Mouse (Mus musculus): ENCODE measurements at regions not wholly inside any gene's neighbourhood (a gene's known extent, or its start where the extent isn't known, plus 50 kb on each side); places are given as distances from the start of the nearest gene placed in this dataset.

DNA sequence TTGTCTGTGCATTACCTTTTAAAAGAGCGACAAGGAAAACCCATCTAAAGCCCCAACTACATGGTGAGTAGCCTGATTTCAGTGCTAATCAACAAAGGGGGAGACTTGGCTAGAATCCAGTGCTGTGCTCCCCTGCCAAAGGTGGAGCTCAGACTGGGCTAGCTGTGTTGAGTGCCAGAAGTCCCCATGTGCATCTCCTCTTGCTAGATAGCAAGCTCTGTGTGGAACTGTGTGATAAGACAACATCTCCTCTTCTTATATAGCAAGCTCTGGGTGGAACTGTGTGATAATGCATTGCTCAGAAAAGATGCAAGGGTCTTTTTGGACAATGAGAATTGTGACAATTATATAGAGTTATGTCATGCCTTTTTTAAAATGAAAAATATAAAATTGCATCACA lies 741.4 kb downstream of the Adam6a start:
- peak in 1 of 2 experiments; percentile 42; a peak in 1 of 4 replicates for ATAC-seq (replicated peaks in 1 of 2; ENCODE audit: insufficient read depth in 1 of 2, low FRiP score in 2 of 2, low TSS enrichment in 1 of 2, low read depth in 1 of 2, poor library complexity in 2 of 2, severe bottlenecking in 2 of 2)

DNA sequence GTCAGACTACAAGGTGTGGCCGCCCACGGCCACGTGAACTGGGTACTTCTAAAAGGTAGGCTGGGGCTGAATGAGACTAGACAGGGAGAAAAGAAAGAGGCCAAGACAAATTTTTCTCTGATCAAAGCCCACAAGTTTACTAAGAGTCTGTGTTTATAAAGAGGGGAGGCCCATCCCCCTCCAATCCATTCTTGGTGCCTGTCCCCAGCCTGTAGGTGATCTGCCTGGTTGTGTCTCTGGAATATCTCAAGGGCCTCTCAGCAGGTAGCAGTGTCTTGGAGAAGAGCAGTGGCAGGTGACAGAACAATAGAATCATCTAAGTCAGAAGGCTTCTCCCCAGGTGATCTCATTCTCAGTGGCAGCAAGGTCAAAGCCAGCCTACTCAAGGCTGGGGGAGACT lies 743.3 kb downstream of the Adam6a start:
- ATAC-seq (replicated peaks in 1 of 2; ENCODE audit: insufficient read depth in 1 of 2, low FRiP score in 2 of 2, low TSS enrichment in 1 of 2, low read depth in 1 of 2, poor library complexity in 2 of 2, severe bottlenecking in 2 of 2), result no peak

- no peak for ATAC-seq (replicated peaks in 1 of 2; ENCODE audit: insufficient read depth in 1 of 2, low FRiP score in 2 of 2, low TSS enrichment in 1 of 2, low read depth in 1 of 2, poor library complexity in 2 of 2, severe bottlenecking in 2 of 2)
Measured at GRCm38 (mm10) chr12:114291083-114291482, 747.4 kb downstream of the Adam6a start.

- ATAC-seq (replicated peaks in 1 of 2; ENCODE audit: insufficient read depth in 1 of 2, low FRiP score in 2 of 2, low TSS enrichment in 1 of 2, low read depth in 1 of 2, poor library complexity in 2 of 2, severe bottlenecking in 2 of 2), result no peak; a peak in 1 of 4 replicates
Measured at GRCm38 (mm10) chr12:114299771-114300170, 756.1 kb downstream of the Adam6a start.

DNA sequence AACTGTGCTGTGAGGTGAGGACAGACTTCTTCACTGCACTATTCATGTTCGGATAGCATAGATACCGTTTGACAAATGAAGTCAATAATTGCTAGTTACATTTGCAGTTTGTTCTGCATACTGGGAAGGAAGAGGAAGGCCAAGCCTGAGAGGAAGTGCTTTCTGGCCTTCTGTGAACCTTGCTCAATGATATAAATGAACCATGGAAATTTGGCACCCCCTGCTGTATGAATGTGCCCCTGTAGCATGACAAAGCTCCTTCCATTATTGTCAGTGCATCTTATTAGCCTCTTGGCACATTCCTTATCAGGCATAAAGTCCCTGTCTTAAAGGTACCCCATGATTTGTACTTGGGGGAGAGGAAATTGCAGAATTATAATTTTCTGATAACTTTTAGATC lies 758.0 kb downstream of the Adam6a start:
- ATAC-seq (replicated peaks in 1 of 2; ENCODE audit: insufficient read depth in 1 of 2, low FRiP score in 2 of 2, low TSS enrichment in 1 of 2, low read depth in 1 of 2, poor library complexity in 2 of 2, severe bottlenecking in 2 of 2), result no peak

- ATAC-seq (replicated peaks in 1 of 2; ENCODE audit: insufficient read depth in 1 of 2, low FRiP score in 2 of 2, low TSS enrichment in 1 of 2, low read depth in 1 of 2, poor library complexity in 2 of 2, severe bottlenecking in 2 of 2), result no peak
Measured at GRCm38 (mm10) chr12:114332552-114332951, 788.8 kb downstream of the Adam6a start.

DNA sequence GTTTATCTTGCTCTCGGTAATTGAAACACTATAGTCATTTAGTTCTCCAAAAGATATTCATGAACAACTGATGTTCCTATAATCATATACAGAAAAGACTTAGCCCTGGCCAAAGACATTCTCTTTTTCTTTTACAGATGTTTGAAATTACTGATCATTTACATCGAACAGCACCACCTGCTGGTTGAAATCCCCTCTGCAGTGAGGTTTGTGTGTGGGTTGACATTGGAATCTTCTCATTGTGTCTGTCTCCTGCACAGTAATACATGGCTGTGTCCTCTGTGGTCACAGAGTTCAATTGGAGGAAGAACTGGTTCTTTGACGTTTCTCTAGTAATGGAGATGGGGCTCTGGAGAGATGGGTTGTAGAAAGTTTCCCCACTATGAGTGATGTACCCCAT lies 822.6 kb downstream of the Adam6a start:
- peak in 1 of 2 experiments; percentile 69; a peak in 2 of 4 replicates for ATAC-seq (replicated peaks in 1 of 2; ENCODE audit: insufficient read depth in 1 of 2, low FRiP score in 2 of 2, low TSS enrichment in 1 of 2, low read depth in 1 of 2, poor library complexity in 2 of 2, severe bottlenecking in 2 of 2)

DNA sequence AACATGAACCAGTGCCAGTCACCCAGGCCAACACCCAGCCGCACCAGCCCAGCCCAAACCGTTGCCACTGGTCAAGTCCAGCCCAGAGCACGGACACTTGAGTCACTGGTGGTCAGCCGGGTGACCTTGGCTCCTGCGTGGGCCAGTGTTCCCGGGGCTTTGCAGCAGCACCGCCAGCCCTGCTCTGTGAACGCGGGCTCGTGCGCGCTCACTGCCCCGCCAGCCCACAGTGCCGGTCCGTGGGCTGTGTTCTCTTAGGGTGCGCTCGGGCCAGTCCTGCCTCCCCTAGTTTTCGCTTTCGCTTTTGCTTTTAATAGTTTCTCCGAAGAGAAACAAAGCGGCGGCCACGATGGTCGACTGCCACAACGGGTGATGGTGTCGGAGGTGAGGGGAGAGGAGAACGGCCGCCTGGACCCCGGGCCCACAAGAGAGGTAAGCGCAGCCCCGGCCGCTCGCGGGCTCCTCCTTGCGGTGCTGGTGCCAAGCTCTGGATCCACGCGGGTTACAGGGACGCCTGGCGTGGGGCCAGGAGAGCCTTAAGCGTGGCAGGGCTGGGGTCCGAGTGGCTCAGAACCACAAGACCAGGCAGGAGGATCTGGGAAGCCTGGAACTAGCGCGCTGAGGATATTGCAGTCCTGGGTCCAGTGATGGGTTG lies 835.1 kb downstream of the Adam6a start:
- ATAC-seq (replicated peaks in 1 of 2; ENCODE audit: insufficient read depth in 1 of 2, low FRiP score in 2 of 2, low TSS enrichment in 1 of 2, low read depth in 1 of 2, poor library complexity in 2 of 2, severe bottlenecking in 2 of 2), result peak; percentile 93 to 94

DNA sequence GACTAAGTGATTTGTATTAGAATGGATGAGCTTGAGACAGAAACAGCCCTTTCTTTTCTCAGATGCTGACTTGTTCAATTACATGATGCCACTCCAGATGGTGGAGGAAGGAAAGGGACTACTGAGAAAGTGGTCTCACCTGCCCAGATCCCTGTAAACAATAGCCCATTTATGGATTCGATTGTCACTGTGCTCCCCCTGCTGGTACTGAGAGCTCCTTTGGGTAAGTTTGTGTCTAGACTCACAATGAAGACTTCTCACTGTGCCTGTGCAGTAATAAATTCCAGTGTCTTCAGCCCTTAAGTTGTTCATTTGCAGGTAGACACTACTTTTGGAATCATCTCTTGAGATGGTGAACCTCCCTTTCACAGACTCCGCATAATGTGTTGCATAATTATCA lies 847.7 kb downstream of the Adam6a start:
- ATAC-seq (replicated peaks in 1 of 2; ENCODE audit: insufficient read depth in 1 of 2, low FRiP score in 2 of 2, low TSS enrichment in 1 of 2, low read depth in 1 of 2, poor library complexity in 2 of 2, severe bottlenecking in 2 of 2), result no peak

DNA sequence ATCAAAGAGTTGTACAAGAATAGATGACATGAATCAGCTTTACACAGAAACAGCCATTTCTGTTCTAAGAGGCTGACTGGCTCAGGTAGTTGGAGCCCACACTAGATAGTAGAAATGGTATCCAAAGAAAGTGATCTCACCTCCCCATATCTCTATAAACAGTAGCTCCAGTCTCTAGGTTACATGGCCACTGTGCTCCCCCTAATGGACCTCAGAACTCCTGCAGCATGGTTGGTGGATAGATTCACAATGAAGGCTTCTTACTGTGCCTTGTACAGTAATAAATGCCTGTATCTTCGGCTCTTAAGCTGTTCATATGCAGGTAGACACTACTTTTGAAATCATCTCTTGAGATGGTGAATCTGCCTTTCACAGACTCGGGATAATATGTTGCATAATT lies 862.5 kb downstream of the Adam6a start:
- 0 out of 4 replicates have a peak, but pooled peaks of 1 of the 2 experiments have one; percentile 27 for ATAC-seq (replicated peaks in 1 of 2; ENCODE audit: insufficient read depth in 1 of 2, low FRiP score in 2 of 2, low TSS enrichment in 1 of 2, low read depth in 1 of 2, poor library complexity in 2 of 2, severe bottlenecking in 2 of 2)

GRCm38 (mm10) chr12:114434529-114434928 lies 890.8 kb downstream of the Adam6a start:
- peak; percentile 66 to 82 for ATAC-seq (replicated peaks in 1 of 2; ENCODE audit: insufficient read depth in 1 of 2, low FRiP score in 2 of 2, low TSS enrichment in 1 of 2, low read depth in 1 of 2, poor library complexity in 2 of 2, severe bottlenecking in 2 of 2)

DNA sequence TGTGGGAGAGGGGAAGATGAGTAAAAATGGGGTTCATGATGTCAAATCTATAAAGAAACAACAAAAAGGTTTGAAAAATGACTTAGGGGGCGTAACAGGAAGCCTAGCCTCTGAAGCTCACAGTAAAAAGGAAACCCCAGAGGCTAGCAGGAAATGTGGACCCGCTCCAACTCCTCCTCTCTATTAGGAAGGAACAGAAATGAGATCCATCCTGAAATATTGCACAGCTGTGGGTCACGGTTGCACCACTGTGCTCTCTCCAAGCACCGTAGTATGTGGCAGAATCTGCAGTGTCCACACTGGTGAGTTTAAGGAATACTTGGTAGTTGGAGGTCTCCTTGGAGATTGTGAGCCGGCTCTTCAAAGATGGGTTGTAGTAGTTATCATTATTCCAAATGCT lies 918.3 kb downstream of the Adam6a start:
- ATAC-seq (replicated peaks in 1 of 2; ENCODE audit: insufficient read depth in 1 of 2, low FRiP score in 2 of 2, low TSS enrichment in 1 of 2, low read depth in 1 of 2, poor library complexity in 2 of 2, severe bottlenecking in 2 of 2), result peak in 1 of 2 experiments; percentile 29; a peak in 1 of 4 replicates

GRCm38 (mm10) chr12:114462566-114462965 lies 918.9 kb downstream of the Adam6a start:
- no peak for ATAC-seq (replicated peaks in 1 of 2; ENCODE audit: insufficient read depth in 1 of 2, low FRiP score in 2 of 2, low TSS enrichment in 1 of 2, low read depth in 1 of 2, poor library complexity in 2 of 2, severe bottlenecking in 2 of 2)

- peak; percentile 84 to 92 for ATAC-seq (replicated peaks in 1 of 2; ENCODE audit: insufficient read depth in 1 of 2, low FRiP score in 2 of 2, low TSS enrichment in 1 of 2, low read depth in 1 of 2, poor library complexity in 2 of 2, severe bottlenecking in 2 of 2)
Measured at GRCm38 (mm10) chr12:114468857-114469256, 925.1 kb downstream of the Adam6a start.

DNA sequence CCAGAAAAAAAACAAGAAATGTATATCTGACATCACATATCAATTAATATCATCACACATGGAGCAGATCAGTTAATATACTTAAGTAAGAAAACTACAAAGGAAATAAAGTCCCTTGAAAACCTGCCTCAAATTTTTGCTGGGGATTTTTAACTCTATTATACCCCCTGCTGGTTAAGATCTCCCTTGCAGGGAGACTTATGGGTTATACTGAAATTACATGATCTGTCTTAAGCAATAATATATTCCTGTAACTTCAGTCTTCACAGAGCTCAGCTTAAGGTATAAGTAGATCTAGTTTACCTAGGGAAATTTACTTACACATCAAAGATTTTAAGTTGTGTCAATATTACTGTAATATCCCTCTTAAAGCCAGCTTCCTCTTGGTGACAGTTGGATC lies 929.0 kb downstream of the Adam6a start:
- peak in 1 of 2 experiments; percentile 20; a peak in 1 of 4 replicates for ATAC-seq (replicated peaks in 1 of 2; ENCODE audit: insufficient read depth in 1 of 2, low FRiP score in 2 of 2, low TSS enrichment in 1 of 2, low read depth in 1 of 2, poor library complexity in 2 of 2, severe bottlenecking in 2 of 2)

GRCm38 (mm10) chr12:114478741-114479140 lies 935.0 kb downstream of the Adam6a start:
- ATAC-seq (replicated peaks in 1 of 2; ENCODE audit: insufficient read depth in 1 of 2, low FRiP score in 2 of 2, low TSS enrichment in 1 of 2, low read depth in 1 of 2, poor library complexity in 2 of 2, severe bottlenecking in 2 of 2), result no peak

- ATAC-seq (replicated peaks in 1 of 2; ENCODE audit: insufficient read depth in 1 of 2, low FRiP score in 2 of 2, low TSS enrichment in 1 of 2, low read depth in 1 of 2, poor library complexity in 2 of 2, severe bottlenecking in 2 of 2), result peak; percentile 56 to 58; a peak in 3 of 4 replicates
Measured at GRCm38 (mm10) chr12:114493500-114494031, 949.9 kb downstream of the Adam6a start.

DNA sequence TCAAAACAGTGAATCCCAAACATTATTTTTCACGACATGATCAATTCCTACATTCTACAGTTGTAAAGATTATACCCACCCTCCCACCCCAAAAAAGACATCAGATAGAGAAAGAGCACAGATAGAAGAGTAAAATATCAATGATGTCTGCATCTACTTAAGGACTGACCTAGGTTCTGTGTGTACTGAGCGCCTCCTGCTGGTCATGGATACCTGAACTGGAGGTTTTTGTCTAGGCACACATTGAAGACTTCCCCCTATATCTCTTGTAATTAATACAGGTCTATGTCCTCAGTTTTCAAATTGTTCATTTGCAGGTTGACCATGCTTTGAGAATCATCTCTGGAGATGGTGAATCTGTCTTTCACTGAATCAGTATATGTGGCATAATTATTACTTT lies 952.0 kb downstream of the Adam6a start:
- no peak for ATAC-seq (replicated peaks in 1 of 2; ENCODE audit: insufficient read depth in 1 of 2, low FRiP score in 2 of 2, low TSS enrichment in 1 of 2, low read depth in 1 of 2, poor library complexity in 2 of 2, severe bottlenecking in 2 of 2)

DNA sequence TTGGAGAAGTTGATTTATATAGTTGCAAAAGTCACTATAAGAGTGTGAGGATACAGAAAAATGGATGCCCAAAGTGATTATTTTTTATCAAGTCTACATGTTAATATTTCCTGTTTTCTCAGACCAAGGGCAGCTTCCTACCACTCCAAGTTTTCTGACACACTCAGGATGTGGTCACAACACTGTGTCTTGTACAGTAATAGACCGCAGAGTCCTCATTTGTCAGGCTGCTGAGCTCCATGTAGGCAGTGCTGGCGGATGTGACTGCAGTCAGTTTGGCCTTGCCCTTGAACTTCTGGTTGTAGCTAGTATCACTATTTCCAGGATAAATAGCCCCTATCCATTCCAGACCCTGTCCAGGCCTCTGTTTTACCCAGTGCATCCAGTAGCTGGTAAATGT lies 969.4 kb downstream of the Adam6a start:
- ATAC-seq (replicated peaks in 1 of 2; ENCODE audit: insufficient read depth in 1 of 2, low FRiP score in 2 of 2, low TSS enrichment in 1 of 2, low read depth in 1 of 2, poor library complexity in 2 of 2, severe bottlenecking in 2 of 2), result peak; percentile 89

All from hematopoietic stem cell, adult 5-6 weeks (primary cell).